Mouse (Mus musculus): ENCODE data around the gene Majin. TPM values are rescaled to one million over a fixed set of nuclear protein-coding genes. Genes with fewer than 3 reads are reported as not detected.
A peak's percentile ranks its signal among the peaks of the same experiment; 100 is the strongest.

The Majin gene
- polyA plus RNA-seq, 1 experiment from 2014 or later, result not detected

- ATAC-seq (replicated peaks), result no peak
- H3K9ac ChIP-seq, result no peak overlapping the region
- WGBS, result 79% methylated on average over 11 of the region's 11 CpGs
Observed at GRCm38 (mm10) chr19:6267306-6268169, 83.3 kb downstream of the Majin start.

GRCm38 (mm10) chr19:6268170-6268528 is 84.0 kb downstream of the Majin start:
- Histone ChIP-seq H3K4me1 (no peaks in the 10 kb centered on the region; the same call in 1 of the 2 replicates), H3K9me3 (no peaks in the 10 kb centered on the region), H3K27me3 (replicated peaks) (no peaks in the 10 kb centered on the region), H3K4me3 (no peak overlapping the region), H3K4me2 (no peak overlapping the region), H3K27ac (no peak overlapping the region), H3K9ac (no peak overlapping the region), H3K36me3 (replicated peaks) (no peaks in the 10 kb centered on the region)
- no peak for ATAC-seq (replicated peaks)
- 20% methylated on average over 8 of the region's 8 CpGs for WGBS

More at GRCm38 (mm10) chr19:6267306-6268169, 83.3 kb downstream of the Majin start:
- Histone ChIP-seq H3K36me3 (replicated peaks) (no peaks in the 10 kb centered on the region), H3K4me1 (no peaks in the 10 kb centered on the region; the same call in 1 of the 2 replicates), H3K27me3 (replicated peaks) (no peaks in the 10 kb centered on the region), H3K4me2 (no peak overlapping the region), H3K4me3 (no peak overlapping the region), H3K27ac (no peak overlapping the region), H3K9me3 (no peaks in the 10 kb centered on the region)

GRCm38 (mm10) chr19:6268670-6269132 is 84.5 kb downstream of the Majin start:
- H3K9me3 ChIP-seq, result no peaks in the 10 kb centered on the region
- no peak for ATAC-seq (replicated peaks)
- H3K27me3 ChIP-seq (replicated peaks), result no peaks in the 10 kb centered on the region
- no peak overlapping the region for H3K9ac ChIP-seq
- no peaks in the 10 kb centered on the region for H3K36me3 ChIP-seq (replicated peaks)
- 86% methylated on average over 7 of the region's 7 CpGs for WGBS
- H3K4me1 ChIP-seq, result no peaks in the 10 kb centered on the region; the same call in 1 of the 2 replicates
- H3K4me3 ChIP-seq, result no peak overlapping the region
- H3K27ac ChIP-seq, result no peak overlapping the region
- no peak overlapping the region for H3K4me2 ChIP-seq

GRCm38 (mm10) chr19:6269798-6270475 is 85.7 kb downstream of the Majin start:
- H3K36me3 ChIP-seq (replicated peaks), result no peaks in the 10 kb centered on the region
- no peak overlapping the region for H3K9ac ChIP-seq
- H3K4me1 ChIP-seq, result no peaks in the 10 kb centered on the region; the same call in 1 of the 2 replicates
- H3K4me3 ChIP-seq, result no peak overlapping the region
- H3K27me3 ChIP-seq (replicated peaks), result no peaks in the 10 kb centered on the region
- H3K27ac ChIP-seq, result no peak overlapping the region
- no peak for ATAC-seq (replicated peaks)
- WGBS, result 89% methylated on average over 8 of the region's 8 CpGs
- no peak overlapping the region for H3K4me2 ChIP-seq
- no peaks in the 10 kb centered on the region for H3K9me3 ChIP-seq

- H3K27ac ChIP-seq, result no peak overlapping the region
- ATAC-seq (replicated peaks), result no peak
- H3K9ac ChIP-seq, result no peak overlapping the region
- H3K36me3 ChIP-seq (replicated peaks), result no peaks in the 10 kb centered on the region
- H3K4me1 ChIP-seq, result peaks cover 1% of the 10 kb centered on the region
- no peaks in the 10 kb centered on the region for H3K9me3 ChIP-seq
- no peak overlapping the region for H3K4me3 ChIP-seq
- 58% methylated on average over 9 of the region's 9 CpGs for WGBS
- no peaks in the 10 kb centered on the region for H3K27me3 ChIP-seq (replicated peaks)
- no peak overlapping the region for H3K4me2 ChIP-seq
Observed at GRCm38 (mm10) chr19:6270661-6271060, 86.5 kb downstream of the Majin start.

- H3K9ac ChIP-seq, result no peak overlapping the region
- H3K4me3 ChIP-seq, result no peak overlapping the region
- no peaks in the 10 kb centered on the region for H3K9me3 ChIP-seq
- ATAC-seq (replicated peaks), result no peak
- no peak overlapping the region for H3K27ac ChIP-seq
- peaks cover 7% of the 10 kb centered on the region for H3K4me1 ChIP-seq
- H3K36me3 ChIP-seq (replicated peaks), result no peaks in the 10 kb centered on the region
- H3K27me3 ChIP-seq (replicated peaks), result no peaks in the 10 kb centered on the region
- WGBS, result 28% methylated on average over 8 of the region's 8 CpGs
- H3K4me2 ChIP-seq, result no peak overlapping the region
Observed at GRCm38 (mm10) chr19:6271206-6271605, 87.0 kb downstream of the Majin start.

GRCm38 (mm10) chr19:6272053-6272452 is 87.9 kb downstream of the Majin start:
- Histone ChIP-seq H3K27ac (no peak overlapping the region), H3K9me3 (no peaks in the 10 kb centered on the region), H3K36me3 (replicated peaks) (no peaks in the 10 kb centered on the region), H3K9ac (no peak overlapping the region), H3K27me3 (replicated peaks) (no peaks in the 10 kb centered on the region), H3K4me2 (no peak overlapping the region), H3K4me1 (peaks cover 8% of the 10 kb centered on the region), H3K4me3 (no peak overlapping the region)
- no peak for ATAC-seq (replicated peaks)
- WGBS, result 72% methylated on average over 7 of the region's 7 CpGs

GRCm38 (mm10) chr19:6272738-6273137 is 88.5 kb downstream of the Majin start:
- Histone ChIP-seq H3K4me1 (peaks cover 11% of the 10 kb centered on the region), H3K27ac (no peak overlapping the region), H3K4me2 (no peak overlapping the region), H3K36me3 (replicated peaks) (no peaks in the 10 kb centered on the region), H3K9ac (no peak overlapping the region), H3K9me3 (no peaks in the 10 kb centered on the region), H3K27me3 (replicated peaks) (no peaks in the 10 kb centered on the region), H3K4me3 (no peak overlapping the region)
- 88% methylated on average over 4 of the region's 4 CpGs for WGBS
- no peak for ATAC-seq (replicated peaks)

GRCm38 (mm10) chr19:6273592-6273991 is 89.4 kb downstream of the Majin start:
- no peak overlapping the region for H3K9ac ChIP-seq
- no peak overlapping the region for H3K4me2 ChIP-seq
- H3K9me3 ChIP-seq, result no peaks in the 10 kb centered on the region
- no peaks in the 10 kb centered on the region for H3K27me3 ChIP-seq (replicated peaks)
- H3K27ac ChIP-seq, result no peak overlapping the region
- H3K36me3 ChIP-seq (replicated peaks), result no peaks in the 10 kb centered on the region
- H3K4me3 ChIP-seq, result no peak overlapping the region
- ATAC-seq (replicated peaks), result no peak
- 88% methylated on average over 4 of the region's 4 CpGs for WGBS
- H3K4me1 ChIP-seq, result peaks cover 19% of the 10 kb centered on the region

MicroRNAs within 50 kb of the gene (microRNA counts, 519-probe panel; counts per million panel counts)
- microRNA mmu-miR-192, result 2,290 counts per million, percentile 34 among the panel's probes with 10 or more counts

Small RNAs within 50 kb of the gene (microRNA-seq; reads per million reads assigned to microRNA genes)
- gene Mir192 (90.7 reads per million, percentile 53 among the genes with 10 or more reads in this experiment), gene Mir194-2 (72.1 reads per million, percentile 51 among the genes with 10 or more reads in this experiment)

Other genes with a start within 250 kb of the Majin start
- 25.3 and 25.4 TPM in 2 replicates for gene Pola2, start 220.2 kb upstream of the Majin start, polyA plus RNA-seq (2015; fragmentation: Nextera tagmentation; extraction: Ambion mirVana)
- gene Slc22a20, start 198.2 kb upstream of the Majin start, polyA plus RNA-seq (2015; fragmentation: Nextera tagmentation; extraction: Ambion mirVana), result not detected in 2 replicates
- 2.9 and 3.3 TPM in 2 replicates for gene Capn1, start 168.5 kb upstream of the Majin start, polyA plus RNA-seq (2015; fragmentation: Nextera tagmentation; extraction: Ambion mirVana)
- 36.8 and 39.3 TPM in 2 replicates for gene Syvn1, start 137.8 kb upstream of the Majin start, polyA plus RNA-seq (2015; fragmentation: Nextera tagmentation; extraction: Ambion mirVana)
- gene Mrpl49, start 126.6 kb upstream of the Majin start, polyA plus RNA-seq (2015; fragmentation: Nextera tagmentation; extraction: Ambion mirVana), result 62.5 and 65.1 TPM in 2 replicates
- 459 and 483 TPM in 2 replicates for gene Fau, start 126.5 kb upstream of the Majin start, polyA plus RNA-seq (2015; fragmentation: Nextera tagmentation; extraction: Ambion mirVana)
- gene Znhit2, start 123.2 kb upstream of the Majin start, polyA plus RNA-seq (2015; fragmentation: Nextera tagmentation; extraction: Ambion mirVana), result 30.8 and 34.7 TPM in 2 replicates
- 51.3 and 53.8 TPM in 2 replicates for gene Tm7sf2, start 116.0 kb upstream of the Majin start, polyA plus RNA-seq (2015; fragmentation: Nextera tagmentation; extraction: Ambion mirVana)
- 100.0 and 102 TPM in 2 replicates for gene Vps51, start 107.2 kb upstream of the Majin start, polyA plus RNA-seq (2015; fragmentation: Nextera tagmentation; extraction: Ambion mirVana)
- not detected in 2 replicates for gene Tmem262, start 104.4 kb upstream of the Majin start, polyA plus RNA-seq (2015; fragmentation: Nextera tagmentation; extraction: Ambion mirVana)
- gene Gm28374, start 102.1 kb upstream of the Majin start, polyA plus RNA-seq (2015; fragmentation: Nextera tagmentation; extraction: Ambion mirVana), result 1.3 and 1.5 TPM in 2 replicates
- 86.8 and 87.6 TPM in 2 replicates for gene Zfpl1, start 99.4 kb upstream of the Majin start, polyA plus RNA-seq (2015; fragmentation: Nextera tagmentation; extraction: Ambion mirVana)
- gene Cdca5, start 99.4 kb upstream of the Majin start, polyA plus RNA-seq (2015; fragmentation: Nextera tagmentation; extraction: Ambion mirVana), result 5.1 and 7.2 TPM in 2 replicates
- not detected in 2 replicates for gene AC131692.1, start 90.0 kb upstream of the Majin start, polyA plus RNA-seq (2015; fragmentation: Nextera tagmentation; extraction: Ambion mirVana)
- gene Naaladl1, start 78.6 kb upstream of the Majin start, polyA plus RNA-seq (2015; fragmentation: Nextera tagmentation; extraction: Ambion mirVana), result 0.41 and 0.53 TPM in 2 replicates
- 48.3 and 51.2 TPM in 2 replicates for gene Sac3d1, start 65.7 kb upstream of the Majin start, polyA plus RNA-seq (2015; fragmentation: Nextera tagmentation; extraction: Ambion mirVana)
- 59.1 and 65.6 TPM in 2 replicates for gene Snx15, start 56.1 kb upstream of the Majin start, polyA plus RNA-seq (2015; fragmentation: Nextera tagmentation; extraction: Ambion mirVana)
- gene Batf2, start 43.4 kb upstream of the Majin start, polyA plus RNA-seq (2015; fragmentation: Nextera tagmentation; extraction: Ambion mirVana), result 0.20 TPM in 1 of 2 replicates, not detected in the other
- 146 and 150 TPM in 2 replicates for gene Arl2, start 42.8 kb upstream of the Majin start, polyA plus RNA-seq (2015; fragmentation: Nextera tagmentation; extraction: Ambion mirVana)
- gene Gpha2, start 42.0 kb downstream of the Majin start, polyA plus RNA-seq (2015; fragmentation: Nextera tagmentation; extraction: Ambion mirVana), result not detected in 2 replicates
- gene Ppp2r5b, start 51.5 kb downstream of the Majin start, polyA plus RNA-seq (2015; fragmentation: Nextera tagmentation; extraction: Ambion mirVana), result 141 and 149 TPM in 2 replicates
- gene Atg2a, start 57.3 kb downstream of the Majin start, polyA plus RNA-seq (2015; fragmentation: Nextera tagmentation; extraction: Ambion mirVana), result 16.1 and 16.4 TPM in 2 replicates
- 107 and 111 TPM in 2 replicates for gene Ehd1, start 92.3 kb downstream of the Majin start, polyA plus RNA-seq (2015; fragmentation: Nextera tagmentation; extraction: Ambion mirVana)
- gene Cdc42bpg, start 122.1 kb downstream of the Majin start, polyA plus RNA-seq (2015; fragmentation: Nextera tagmentation; extraction: Ambion mirVana), result 0.40 and 0.47 TPM in 2 replicates
- 79.8 and 85.6 TPM in 2 replicates for gene Men1, start 150.6 kb downstream of the Majin start, polyA plus RNA-seq (2015; fragmentation: Nextera tagmentation; extraction: Ambion mirVana)
- gene Map4k2, start 156.7 kb downstream of the Majin start, polyA plus RNA-seq (2015; fragmentation: Nextera tagmentation; extraction: Ambion mirVana), result 20.0 and 21.7 TPM in 2 replicates
- 112 and 119 TPM in 2 replicates for gene Sf1, start 179.3 kb downstream of the Majin start, polyA plus RNA-seq (2015; fragmentation: Nextera tagmentation; extraction: Ambion mirVana)
- 5.9 and 9.5 TPM in 2 replicates for gene Pygm, start 200.0 kb downstream of the Majin start, polyA plus RNA-seq (2015; fragmentation: Nextera tagmentation; extraction: Ambion mirVana)
- 73.1 and 93.6 TPM in 2 replicates for gene Rasgrp2, start 215.0 kb downstream of the Majin start, polyA plus RNA-seq (2015; fragmentation: Nextera tagmentation; extraction: Ambion mirVana)
- 44.6 and 44.9 TPM in 2 replicates for gene Nrxn2, start 234.3 kb downstream of the Majin start, polyA plus RNA-seq (2015; fragmentation: Nextera tagmentation; extraction: Ambion mirVana)

All from midbrain, embryonic 15.5 days (tissue).